Mouse (Mus musculus) adrenal gland, adult 2 months (tissue): ENCODE data around the gene Hipk2. TPM values are rescaled to one million over a fixed set of nuclear protein-coding genes. Genes with fewer than 3 reads are reported as not detected.

ENCODE experiments used
- DNase-seq: peaks from one replicate; pipeline ENCODE4 v3.0.0; 2021
- polyA plus RNA-seq: library from polyadenylated mRNA; depleted of rRNA; stranded (reverse); fragments of >200 nt; gene quantifications from 2 replicates; pipeline ENCODE4 v1.2.3, GENCODE M21; 2012
- total RNA-seq, 2 experiments: library from RNA; stranded (reverse); gene quantifications; 2 replicates each; pipeline ENCODE4 v1.2.3; 2021

Gene Hipk2
- total and polyA plus RNA-seq, 3 experiments: 97.1 to 163 (median 98.6) TPM

GRCm38 (mm10) chr6:38902820-38903439 is 27.0 kb upstream of the Hipk2 start:
- no peak for DNase-seq

- DNase-seq: no peak
Observed at GRCm38 (mm10) chr6:38901636-38902035, 25.7 kb upstream of the Hipk2 start.

GRCm38 (mm10) chr6:38901152-38901551 is 25.2 kb upstream of the Hipk2 start:
- DNase-seq: no peak

GRCm38 (mm10) chr6:38900479-38901126 is 24.6 kb upstream of the Hipk2 start:
- DNase-seq: no peak

- no peak for DNase-seq
Observed at GRCm38 (mm10) chr6:38900073-38900472, 24.1 kb upstream of the Hipk2 start.

GRCm38 (mm10) chr6:38893615-38894014 is 17.6 kb upstream of the Hipk2 start:
- no peak for DNase-seq

- no peak for DNase-seq
Observed at GRCm38 (mm10) chr6:38892017-38892416, 16.1 kb upstream of the Hipk2 start.

GRCm38 (mm10) chr6:38889156-38889555 is 13.2 kb upstream of the Hipk2 start:
- DNase-seq: no peak

GRCm38 (mm10) chr6:38887436-38887835 is 11.5 kb upstream of the Hipk2 start:
- DNase-seq: no peak

GRCm38 (mm10) chr6:38885132-38885531 is 9.2 kb upstream of the Hipk2 start:
- no peak for DNase-seq

GRCm38 (mm10) chr6:38884482-38884881 is 8.5 kb upstream of the Hipk2 start:
- DNase-seq: no peak

GRCm38 (mm10) chr6:38882728-38883171 is 6.8 kb upstream of the Hipk2 start:
- DNase-seq: no peak

GRCm38 (mm10) chr6:38881975-38882374 is 6.0 kb upstream of the Hipk2 start:
- no peak for DNase-seq

GRCm38 (mm10) chr6:38881468-38881867 is 5.5 kb upstream of the Hipk2 start:
- no peak for DNase-seq

- DNase-seq: no peak
Observed at GRCm38 (mm10) chr6:38877674-38878073, 1.7 kb upstream of the Hipk2 start.

GRCm38 (mm10) chr6:38875258-38876070 is 501 bp downstream of the Hipk2 start, which contains the start of gene Tbxas1:
Tbxas1 (plus strand) TSS chr6:38875404.
- peak; percentile 72 for DNase-seq

GRCm38 (mm10) chr6:38874565-38875257 is 1.3 kb downstream of the Hipk2 start:
- DNase-seq: peak; percentile 37

GRCm38 (mm10) chr6:38874035-38874434 is 1.9 kb downstream of the Hipk2 start:
- peak; percentile 72 for DNase-seq

- DNase-seq: peak; percentile 79
Observed at GRCm38 (mm10) chr6:38873316-38873715, 2.6 kb downstream of the Hipk2 start.

- no peak for DNase-seq
Observed at GRCm38 (mm10) chr6:38871051-38871450, 4.9 kb downstream of the Hipk2 start.

- DNase-seq: no peak
Observed at GRCm38 (mm10) chr6:38870070-38870469, 5.9 kb downstream of the Hipk2 start.

- no peak for DNase-seq
Observed at GRCm38 (mm10) chr6:38868974-38869373, 7.0 kb downstream of the Hipk2 start.
